Mouse (Mus musculus): Measurements from ENCODE around the gene Gsc2.

Gsc2 gene

GRCm38 (mm10) chr16:17890342-17890727 is 24.5 kb downstream of the Gsc2 start:
- no peak for TF ChIP-seq GATA4 (IDR thresholded peaks at IDR 0.05; ENCODE audit: insufficient replicate concordance, low read length)

GRCm38 (mm10) chr16:17889689-17890341 is 25.0 kb downstream of the Gsc2 start:
- no peak for TF ChIP-seq GATA4 (IDR thresholded peaks at IDR 0.05; ENCODE audit: insufficient replicate concordance, low read length)

GRCm38 (mm10) chr16:17884116-17884515 is 30.7 kb downstream of the Gsc2 start:
- no peak for TF ChIP-seq GATA4 (IDR thresholded peaks at IDR 0.05; ENCODE audit: insufficient replicate concordance, low read length)

GRCm38 (mm10) chr16:17882196-17882595 is 32.7 kb downstream of the Gsc2 start:
- no peak for TF ChIP-seq GATA4 (IDR thresholded peaks at IDR 0.05; ENCODE audit: insufficient replicate concordance, low read length)

GRCm38 (mm10) chr16:17879571-17879970 is 35.3 kb downstream of the Gsc2 start:
- no peak for TF ChIP-seq GATA4 (IDR thresholded peaks at IDR 0.05; ENCODE audit: insufficient replicate concordance, low read length)

- no peak for TF ChIP-seq GATA4 (IDR thresholded peaks at IDR 0.05; ENCODE audit: insufficient replicate concordance, low read length)
Measured at GRCm38 (mm10) chr16:17876096-17876495, 38.8 kb downstream of the Gsc2 start.

GRCm38 (mm10) chr16:17875174-17875573 is 39.7 kb downstream of the Gsc2 start:
- no peak for TF ChIP-seq GATA4 (IDR thresholded peaks at IDR 0.05; ENCODE audit: insufficient replicate concordance, low read length)

GRCm38 (mm10) chr16:17872995-17873394 is 41.9 kb downstream of the Gsc2 start:
- no peak for TF ChIP-seq GATA4 (IDR thresholded peaks at IDR 0.05; ENCODE audit: insufficient replicate concordance, low read length)

GRCm38 (mm10) chr16:17871248-17871647 is 43.6 kb downstream of the Gsc2 start:
- no peak for TF ChIP-seq GATA4 (IDR thresholded peaks at IDR 0.05; ENCODE audit: insufficient replicate concordance, low read length)

GRCm38 (mm10) chr16:17865770-17866169 is 49.1 kb downstream of the Gsc2 start:
- no peak for TF ChIP-seq GATA4 (IDR thresholded peaks at IDR 0.05; ENCODE audit: insufficient replicate concordance, low read length)

GRCm38 (mm10) chr16:17865293-17865692 is 49.6 kb downstream of the Gsc2 start:
- no peak for TF ChIP-seq GATA4 (IDR thresholded peaks at IDR 0.05; ENCODE audit: insufficient replicate concordance, low read length)

Data from liver, adult (tissue).